Mouse (Mus musculus) mouse embryonic stem cell (cell line): ENCODE measurements around the gene Trmu.

Experiments used
- in situ Hi-C, 2 experiments: fragments of 300-500 bp; cut with MboI; formaldehyde crosslinking; loops; 1 replicate in 1 of 2; 3 replicates in 1 of 2; pipeline ENCODE4 v1.14.3; 2019 to 2020; ENCODE audit warnings: low sequenced_read_pairs in 2 of 2, low pct_unique_long_range_greater_than_20kb in 1 of 2, mixed read lengths in 1 of 2; ENCODE audit not compliant: unreplicated experiment in 1 of 2

The Trmu gene

GRCm38 (mm10) chr15:85891971-85892370, 12.9 kb downstream of the Trmu start:
- in situ Hi-C loops = no loop called here

DNA sequence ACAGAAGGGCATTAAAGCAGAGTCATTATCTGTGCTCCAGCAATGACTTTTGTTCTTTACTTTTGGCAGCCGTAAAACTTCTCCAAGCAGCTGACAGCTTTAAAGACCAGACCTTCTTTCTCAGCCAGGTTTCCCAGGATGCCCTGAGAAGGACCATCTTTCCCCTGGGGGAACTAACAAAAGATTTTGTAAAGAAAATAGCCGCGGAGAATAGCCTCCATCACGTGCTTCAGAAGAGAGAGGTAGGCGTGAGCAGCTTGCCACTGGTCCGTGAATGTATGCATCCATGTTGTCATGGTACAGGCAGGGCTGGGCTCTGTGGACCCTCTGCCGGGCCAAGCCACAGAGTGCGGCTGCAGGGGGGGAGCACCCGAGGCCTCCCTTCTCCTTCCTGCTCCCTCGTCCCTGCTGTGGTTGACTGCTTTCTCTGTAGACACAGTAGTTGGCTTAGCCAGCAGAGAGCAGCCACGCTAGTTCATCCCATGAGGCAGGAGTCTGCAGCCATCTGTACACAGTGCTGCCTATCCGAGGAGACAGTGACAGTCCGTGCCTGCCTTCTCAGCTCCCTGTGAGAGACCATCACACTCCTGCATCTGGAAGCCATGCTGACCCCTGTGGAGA, 13.5 kb downstream of the Trmu start:
- in situ Hi-C loops = no loop called here

DNA sequence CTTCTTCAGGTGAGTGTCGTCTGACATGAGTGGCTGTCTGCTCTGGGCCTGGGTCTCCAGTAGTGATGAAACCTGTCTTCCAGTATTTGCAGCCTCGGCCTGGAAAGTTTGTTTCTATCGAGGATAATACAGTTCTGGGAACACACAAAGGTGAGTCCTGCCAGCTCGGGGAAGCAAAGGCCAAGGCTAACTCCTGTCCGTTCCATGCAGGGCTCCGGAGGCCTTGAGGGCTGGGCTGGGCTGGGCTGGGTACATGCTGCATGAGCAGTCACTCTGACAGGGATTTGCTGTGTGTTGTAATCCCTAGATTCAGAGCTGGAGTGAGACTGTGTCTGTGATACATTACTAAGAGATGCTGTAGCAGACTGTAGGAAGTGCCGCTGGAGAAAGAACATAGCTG, 14.8 kb downstream of the Trmu start:
- in situ Hi-C loops = no loop called here

DNA sequence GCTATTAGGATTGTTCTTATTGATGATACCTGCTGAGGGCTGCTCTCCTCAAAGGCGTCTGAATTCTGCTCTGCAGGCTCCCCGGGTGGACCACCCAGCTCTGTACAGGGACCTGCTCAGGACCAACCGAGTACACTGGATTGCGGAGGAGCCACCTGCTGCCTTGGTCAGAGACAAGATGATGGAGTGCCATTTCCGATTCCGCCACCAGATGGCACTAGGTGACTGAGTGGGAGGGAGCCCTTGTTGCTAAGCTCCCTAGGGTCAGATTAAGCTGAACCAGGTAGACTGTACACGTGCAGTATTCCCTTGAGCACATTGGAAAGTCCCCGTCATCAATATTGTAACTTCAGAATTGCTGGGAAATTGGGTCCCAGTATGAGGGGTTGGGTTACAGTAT, 17.2 kb downstream of the Trmu start:
- in situ Hi-C loops = no loop called here

- in situ Hi-C loops = no loop called here
Measured at GRCm38 (mm10) chr15:85897113-85897512, 18.0 kb downstream of the Trmu start.

- in situ Hi-C loops = no loop called here
Measured at GRCm38 (mm10) chr15:85899396-85899795, 20.3 kb downstream of the Trmu start.

- in situ Hi-C loops = loop anchor here in 1 of 2 experiments (25.0 kb wide), 1 partner anchor 237 kb away; no protein-coding TSS in a partner anchor
Measured at GRCm38 (mm10) chr15:85900318-85900717, 21.2 kb downstream of the Trmu start.

DNA sequence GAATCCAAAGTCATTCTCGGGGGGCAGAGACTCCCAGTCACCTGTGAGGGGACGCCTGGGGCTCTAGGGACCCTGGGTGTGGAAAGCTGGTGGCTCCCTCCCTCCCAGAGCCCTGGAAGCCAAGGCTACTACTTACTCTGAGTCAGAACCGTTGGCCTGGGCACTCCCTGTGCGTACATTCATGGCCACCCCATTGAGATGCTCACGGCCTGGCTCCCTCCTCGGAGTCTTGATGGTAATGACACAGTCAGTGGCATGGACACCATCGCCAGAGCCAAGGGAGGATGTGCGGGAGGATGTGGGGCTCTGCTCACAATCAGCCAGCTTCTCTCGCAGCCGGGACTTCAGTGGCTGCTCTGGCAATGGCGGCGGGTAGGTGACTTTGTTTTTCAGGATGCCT, 21.7 kb downstream of the Trmu start:
- in situ Hi-C loops = loop anchor here in 1 of 2 experiments (25.0 kb wide), 1 partner anchor 236 kb away; no protein-coding TSS in a partner anchor

GRCm38 (mm10) chr15:85902505-85902904, 23.4 kb downstream of the Trmu start:
- in situ Hi-C loops = loop anchor here in 1 of 2 experiments (25.0 kb wide), 1 partner anchor 235 kb away; no protein-coding TSS in a partner anchor

DNA sequence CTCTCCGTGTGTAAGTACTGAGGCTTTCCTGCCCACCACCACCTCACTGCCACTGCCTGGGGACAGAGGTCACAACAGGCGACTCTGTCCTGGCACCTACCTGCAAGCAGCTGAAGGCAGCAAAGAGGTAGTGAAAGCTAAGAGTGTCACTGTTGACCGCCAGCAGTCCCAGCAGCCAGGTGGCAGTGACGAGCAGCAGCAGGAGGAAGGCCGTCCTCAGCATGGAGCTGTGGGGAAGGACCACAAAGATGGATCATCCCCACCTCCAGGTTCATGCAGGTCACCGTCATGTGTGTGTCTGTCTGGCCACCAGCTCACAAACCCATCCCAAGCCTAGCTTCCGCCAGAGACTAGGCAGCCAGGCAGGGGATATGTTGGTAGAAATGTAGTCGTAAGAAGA, 24.7 kb downstream of the Trmu start:
- in situ Hi-C loops = loop anchor here in 1 of 2 experiments (25.0 kb wide), 1 partner anchor 233 kb away; no protein-coding TSS in a partner anchor

DNA sequence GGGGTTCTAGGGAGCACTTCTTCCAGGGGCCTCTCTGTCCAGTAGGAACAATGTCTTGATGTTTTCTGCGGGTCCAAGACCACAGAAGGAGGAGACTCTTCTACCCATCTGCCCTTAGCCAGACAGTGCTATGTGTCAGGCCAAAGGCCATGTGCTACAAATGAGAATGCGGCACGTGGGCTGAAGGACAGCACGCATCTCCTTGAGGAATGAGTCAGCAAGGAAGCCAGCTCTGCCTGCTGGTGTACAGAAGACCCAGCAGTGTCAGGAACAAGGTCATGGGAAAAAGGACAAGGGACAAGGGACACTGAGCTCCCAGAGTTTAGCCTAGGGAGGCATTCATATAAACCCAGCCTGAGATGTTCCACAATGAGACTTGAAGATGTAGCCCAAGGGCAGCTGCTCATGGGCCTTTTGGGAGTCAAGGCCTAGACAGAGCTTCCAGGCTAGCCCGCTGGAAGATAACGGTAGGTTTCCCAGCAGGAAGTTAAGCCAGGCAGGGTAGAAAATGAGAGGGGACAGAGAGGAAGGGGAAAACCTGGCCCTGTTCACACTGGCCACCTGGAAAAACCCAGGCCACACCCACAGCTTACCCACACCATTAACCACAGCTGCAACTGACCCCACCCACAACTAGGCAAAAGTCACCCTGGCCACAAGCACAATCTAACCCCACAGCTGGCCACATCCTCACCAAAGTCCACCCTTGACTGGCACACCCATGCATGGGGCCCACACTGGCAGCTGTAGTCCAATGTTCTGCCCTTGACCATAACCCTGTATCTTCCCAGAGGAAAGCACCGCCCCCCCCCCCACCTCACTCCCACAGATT, 29.8 kb downstream of the Trmu start:
- in situ Hi-C loops = loop anchor here in 1 of 2 experiments (25.0 kb wide), 1 partner anchor 228 kb away; no protein-coding TSS in a partner anchor

GRCm38 (mm10) chr15:85909492-85909829, 30.3 kb downstream of the Trmu start:
- in situ Hi-C loops = loop anchor here in 1 of 2 experiments (25.0 kb wide), 1 partner anchor 228 kb away; no protein-coding TSS in a partner anchor

- in situ Hi-C loops = loop anchor here (5.0 to 25.0 kb wide), 3 partner anchors 127 to 227 kb away; no protein-coding TSS in a partner anchor
Measured at GRCm38 (mm10) chr15:85909931-85910330, 30.8 kb downstream of the Trmu start.

DNA sequence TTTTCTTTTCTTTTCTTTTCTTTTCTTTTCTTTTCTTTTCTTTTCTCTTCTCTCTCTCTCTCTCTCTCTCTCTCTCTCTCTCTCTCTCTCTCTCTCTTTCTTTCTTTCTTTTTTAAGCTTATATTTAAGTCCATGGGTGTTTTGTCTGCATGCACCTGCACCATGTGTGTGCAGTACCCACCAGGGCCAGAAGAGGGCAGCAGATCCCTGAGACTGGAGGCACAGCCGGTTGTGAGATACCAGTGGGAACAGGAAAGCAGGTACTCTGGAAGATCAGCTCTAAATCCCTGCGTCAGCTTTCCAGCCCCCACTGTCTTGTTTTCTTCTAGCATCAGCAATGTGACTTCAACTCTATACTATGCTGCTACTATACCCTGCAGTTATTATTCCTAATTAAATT, 34.5 kb downstream of the Trmu start:
- in situ Hi-C loops = loop anchor here (5.0 to 25.0 kb wide), 3 partner anchors 124 to 224 kb away; no protein-coding TSS in a partner anchor

DNA sequence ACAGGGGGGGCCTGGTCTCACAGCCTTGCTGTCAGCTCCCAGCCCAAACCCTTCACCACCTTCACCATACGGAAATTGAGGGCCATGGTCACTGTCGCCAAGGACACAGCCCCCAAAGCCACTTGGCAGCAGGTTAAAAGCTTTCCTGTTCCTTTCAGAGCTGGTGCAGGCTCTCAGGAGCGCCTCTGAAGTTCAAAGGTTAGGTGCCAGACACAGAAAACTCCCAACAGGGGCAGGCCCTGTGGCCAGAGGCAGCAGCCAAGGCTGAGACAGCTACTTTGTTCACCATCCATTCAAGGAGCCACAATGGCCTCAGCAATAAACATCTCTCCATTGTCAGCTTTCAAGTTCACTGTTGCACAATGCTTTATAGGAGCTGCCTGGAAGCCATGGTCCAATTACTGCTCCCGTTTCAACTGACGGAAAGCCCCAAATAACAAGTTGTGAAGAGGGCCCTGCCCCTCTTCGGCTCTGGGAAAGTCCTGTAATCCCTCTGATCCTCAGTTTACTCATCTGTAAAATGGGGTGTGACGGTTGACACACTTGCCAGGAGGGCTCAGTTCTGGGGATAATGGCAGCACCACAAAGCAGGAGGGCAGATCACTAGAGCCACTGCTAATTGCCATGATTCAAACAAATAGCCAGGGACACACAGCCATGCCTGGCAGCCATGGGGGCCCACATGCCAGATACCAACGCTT, 40.2 kb downstream of the Trmu start:
- in situ Hi-C loops = loop anchor here in 1 of 2 experiments (25.0 kb wide), 1 partner anchor 218 kb away; no protein-coding TSS in a partner anchor

DNA sequence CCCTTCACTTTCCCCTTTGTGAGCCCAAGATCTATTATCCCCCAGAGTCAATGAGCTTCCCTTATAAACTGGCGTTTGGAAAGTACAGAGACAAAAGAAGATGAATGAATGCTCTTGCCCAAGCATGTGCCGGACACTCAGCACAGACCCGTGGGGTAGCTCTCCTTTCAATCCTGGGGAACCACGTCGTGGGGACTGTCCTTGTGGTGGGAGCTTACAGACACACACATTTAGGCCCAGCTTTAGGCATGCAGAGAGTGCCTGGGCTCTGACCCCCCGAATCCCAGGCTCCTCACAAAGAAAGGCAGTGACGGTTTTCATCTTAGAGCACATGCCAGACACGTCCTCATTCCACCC, 40.8 kb downstream of the Trmu start:
- in situ Hi-C loops = loop anchor here in 1 of 2 experiments (25.0 kb wide), 1 partner anchor 217 kb away; no protein-coding TSS in a partner anchor

GRCm38 (mm10) chr15:85921855-85922254, 42.7 kb downstream of the Trmu start:
- in situ Hi-C loops = loop anchor here in 1 of 2 experiments (25.0 kb wide), 1 partner anchor 215 kb away; no protein-coding TSS in a partner anchor

DNA sequence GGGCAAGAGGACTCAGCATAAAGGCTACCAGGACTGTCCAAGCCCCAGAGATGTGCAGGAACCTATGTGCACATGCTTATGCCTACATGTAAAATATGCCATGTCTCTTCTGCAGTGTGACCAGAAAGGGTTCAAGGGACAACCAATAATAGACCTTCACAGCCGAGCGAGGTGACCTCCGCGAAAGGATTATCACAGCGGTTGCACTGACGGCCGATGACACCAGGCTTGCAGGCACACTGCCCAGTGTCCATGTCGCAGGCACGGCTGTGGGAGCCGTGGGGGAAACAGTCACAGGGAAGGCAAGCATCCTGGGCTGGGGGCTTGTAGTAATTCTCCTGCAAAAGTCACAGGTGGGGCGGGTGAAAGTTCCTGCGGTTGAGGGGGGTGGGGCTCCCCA, 49.0 kb downstream of the Trmu start:
- in situ Hi-C loops = no loop called here

DNA sequence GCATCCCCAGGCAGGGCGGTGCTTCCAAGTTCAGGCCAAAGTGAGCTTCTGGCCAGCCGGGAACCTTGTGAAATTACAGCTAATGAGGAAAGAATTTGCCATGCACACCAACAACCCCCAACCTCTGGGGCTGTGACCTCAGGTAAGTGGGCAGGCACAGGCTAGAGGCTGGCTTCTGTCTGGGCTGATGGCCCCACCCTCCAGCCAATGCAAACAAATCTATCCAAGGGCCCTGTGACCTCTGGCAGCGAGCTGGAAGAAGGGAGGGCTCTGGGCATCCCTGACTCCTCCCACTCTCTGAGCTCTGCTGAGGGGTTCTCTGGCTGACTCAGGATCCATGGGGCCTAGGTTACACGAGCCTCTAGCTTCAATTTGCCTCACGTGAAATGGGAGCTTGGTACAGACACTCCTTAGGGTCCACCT, 56.5 kb downstream of the Trmu start:
- in situ Hi-C loops = no loop called here
